Mouse (Mus musculus) erythroblast, embryonic 14.5 days (primary cell): ENCODE measurements around the gene Mpv17l2.

Source experiments
- GATA1 ChIP-seq: IDR thresholded peaks from 2 replicates; pipeline ENCODE4 v1.6.1; 2012; ENCODE audit warnings: low read length, inconsistent platforms, mixed read lengths
- TAL1 ChIP-seq: IDR thresholded peaks from 3 replicates; pipeline ENCODE4 v1.6.1; 2012; ENCODE audit warnings: low read length, inconsistent platforms, mixed read lengths

DNA sequence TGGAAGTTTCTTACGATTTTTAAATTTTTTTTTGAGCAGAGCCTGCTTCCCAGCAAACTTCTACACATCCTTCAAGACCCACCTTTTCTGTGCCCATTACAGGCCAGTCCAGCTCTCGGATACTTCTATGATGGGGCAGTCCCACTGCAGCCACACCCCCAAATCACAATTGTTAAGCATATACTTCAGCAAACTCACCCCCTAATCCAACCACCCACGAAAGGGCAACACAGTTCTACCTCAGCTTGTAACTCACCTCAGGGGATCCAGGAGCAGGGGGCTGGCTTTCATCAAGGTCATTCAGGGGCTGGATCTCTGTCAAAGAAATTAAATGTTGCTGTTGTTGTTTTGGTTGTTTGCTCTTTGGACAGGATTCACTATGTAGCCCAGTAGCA lies 26.3 kb upstream of the Mpv17l2 start:
- TF ChIP-seq TAL1 = no peak
- TF ChIP-seq GATA1 = no peak
